Mouse (Mus musculus) E14TG2a.4 (cell line): Measurements from ENCODE around the gene Abca14.

Experiments used
- CTCF ChIP-seq: conservative IDR thresholded peaks from 2 replicates; pipeline ENCODE4 v1.5.1; 2014; ENCODE audit warnings: low read length
- NANOG ChIP-seq: IDR thresholded peaks from 2 replicates; pipeline ENCODE4 v1.6.1; 2014; ENCODE audit warnings: borderline replicate concordance, low read length, mixed read lengths

- TF ChIP-seq CTCF (no peak), NANOG (no peak)
Observed at GRCm38 (mm10) chr7:120180547-120180946, 23.2 kb upstream of the Abca14 start.
